Comparison of ENCODE assay signal across 21 mouse cellular contexts in genomic region chr9:117716476-117716875, GRCm38 (mm10).
DNase-seq lines count a peak whose midpoint lies in the region; TF ChIP-seq lines count a peak whose summit lies in the region.
"Had no signal": no experiment of that assay in that cellular context is flagged by ENCODE, and none has a peak within 500 bp of the region (broad histone marks: within the 10 kb centered on the region; RNA-seq: fewer than 3 reads in every experiment).

No protein-coding gene starts in this region.

- H3K27ac ChIP-seq in kidney, adult 2 months (ENCODE audit: insufficient read depth, low read depth, low read length), result no peak overlapping the region
- H3K27ac ChIP-seq: embryonic facial prominence, embryonic 13.5 days; embryonic facial prominence, embryonic 15.5 days; forebrain, embryonic 10.5 days; forebrain, embryonic 12.5 days had no signal

- H3K4me3 ChIP-seq in kidney, adult 2 months (ENCODE audit: insufficient read depth, low read depth, low read length), result no peak overlapping the region
- H3K4me3 ChIP-seq: embryonic facial prominence, embryonic 13.5 days; embryonic facial prominence, embryonic 15.5 days; erythroblast, embryonic 14.5 days; forebrain, embryonic 10.5 days; forebrain, embryonic 12.5 days had no signal

- H3K36me3 ChIP-seq in kidney, adult 2 months (ENCODE audit: control insufficient read depth, insufficient read depth, low read length), result no peaks in the 10 kb centered on the region
- H3K36me3 ChIP-seq: embryonic facial prominence, embryonic 13.5 days; embryonic facial prominence, embryonic 15.5 days; forebrain, embryonic 10.5 days; forebrain, embryonic 12.5 days had no signal

- TF ChIP-seq CTCF in kidney, adult 2 months (conservative IDR thresholded peaks at IDR 0.05; ENCODE audit: insufficient read depth, insufficient read length, low read depth, low read length), result no peak

- no peak for TF ChIP-seq POLR2A in kidney, adult 2 months (IDR thresholded peaks at IDR 0.05; ENCODE audit: low read depth, low read length)

- H3K27me3 ChIP-seq in kidney, adult 2 months (replicated peaks; ENCODE audit: control insufficient read depth, insufficient read depth, low read length), result no peaks in the 10 kb centered on the region
- H3K27me3 ChIP-seq: embryonic facial prominence, embryonic 13.5 days; embryonic facial prominence, embryonic 15.5 days; forebrain, embryonic 12.5 days had no signal

- WGBS in kidney, adult 2 months, result 69% methylated on average over 6 of the region's 6 CpGs

- peak; percentile 5 for DNase-seq in kidney, adult 2 months
- no peak for DNase-seq in kidney, adult 11 months
- peak; percentile 13 for DNase-seq in kidney, postnatal 14 days
- no peak for DNase-seq in kidney, adult 9 months
- peak; percentile 52 for DNase-seq in lung, postnatal 10 days
- no peak for DNase-seq in lung, postnatal 36 days
- DNase-seq: adrenal gland, adult 2 months; adrenal gland, postnatal 10 days; adrenal gland, postnatal 25 days; cerebellum, adult 11 months; cerebellum, adult 18-20 months; cerebellum, adult 8-10 months; cerebellum, adult 9-11 months; cerebellum, postnatal 14 days; cerebellum, postnatal 36 days; embryo, embryonic 11 days had no signal

- H3K4me1 ChIP-seq in kidney, adult 2 months (ENCODE audit: control insufficient read depth, insufficient read depth, low read length), result no peaks in the 10 kb centered on the region
- H3K4me1 ChIP-seq: embryonic facial prominence, embryonic 15.5 days; forebrain, embryonic 10.5 days; forebrain, embryonic 12.5 days had no signal

Comparison
In these comparisons a context has a peak if more than half of its experiments do, and no peak if none do; other contexts are left out.
1. DNase-seq: peak in kidney, adult 2 months (single experiment), kidney, postnatal 14 days (single experiment) and lung, postnatal 10 days (single experiment); none in kidney, adult 11 months (single experiment), kidney, adult 9 months (single experiment) and lung, postnatal 36 days (single experiment).